Mouse (Mus musculus) layer of hippocampus, adult 9-10 months (tissue): Measurements from ENCODE around the gene Acot4.
"Not testable (repeated sequence)": the region's sequence is repeated elsewhere in the genome, so short reads cannot be mapped to it uniquely, and the experiment has no call there.

Source experiments
- DNase-seq: peaks from one replicate; pipeline ENCODE4 v3.0.0; 2022; ENCODE audit warnings: low spot score

Gene Acot4

GRCm38 (mm10) chr12:84030659-84031332 lies 7.4 kb upstream of the Acot4 start:
- DNase-seq: peak; percentile 91

GRCm38 (mm10) chr12:84032854-84033253 lies 5.3 kb upstream of the Acot4 start:
- no peak for DNase-seq

- not testable (repeated sequence) for DNase-seq
These were observed 4.9 kb upstream of the Acot4 start for GRCm38 (mm10) chr12:84033302-84033701.

GRCm38 (mm10) chr12:84034108-84034507 lies 4.1 kb upstream of the Acot4 start:
- no peak for DNase-seq

GRCm38 (mm10) chr12:84038691-84039111 lies 522 bp downstream of the Acot4 start, which contains the start of gene Gm49366:
Gm49366 (plus strand) TSS chr12:84038935.
- DNase-seq: not testable (repeated sequence)

- no peak for DNase-seq
These were observed 4.1 kb downstream of the Acot4 start for GRCm38 (mm10) chr12:84042248-84042647.

- no peak for DNase-seq
These were observed 5.9 kb downstream of the Acot4 start for GRCm38 (mm10) chr12:84044045-84044444.

DNA sequence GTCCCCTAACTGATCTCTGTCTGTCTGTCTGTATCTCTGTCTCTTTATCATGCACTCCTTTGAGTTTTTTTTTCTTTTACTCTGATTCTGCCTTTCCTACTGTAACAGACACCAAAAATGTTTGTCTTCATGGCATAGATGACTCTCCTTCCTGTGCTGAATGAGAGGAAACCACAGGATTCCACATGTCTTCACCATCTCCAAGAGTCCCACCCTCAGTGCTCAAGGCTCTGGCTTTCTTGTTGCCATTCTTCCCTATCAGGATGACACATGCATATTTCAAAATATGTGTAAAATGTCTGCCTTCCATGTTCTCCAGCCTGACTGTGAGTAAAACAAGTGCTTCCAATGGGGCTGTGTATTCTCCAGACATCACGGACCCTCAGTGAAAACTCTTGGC lies 8.7 kb downstream of the Acot4 start:
- DNase-seq: no peak

DNA sequence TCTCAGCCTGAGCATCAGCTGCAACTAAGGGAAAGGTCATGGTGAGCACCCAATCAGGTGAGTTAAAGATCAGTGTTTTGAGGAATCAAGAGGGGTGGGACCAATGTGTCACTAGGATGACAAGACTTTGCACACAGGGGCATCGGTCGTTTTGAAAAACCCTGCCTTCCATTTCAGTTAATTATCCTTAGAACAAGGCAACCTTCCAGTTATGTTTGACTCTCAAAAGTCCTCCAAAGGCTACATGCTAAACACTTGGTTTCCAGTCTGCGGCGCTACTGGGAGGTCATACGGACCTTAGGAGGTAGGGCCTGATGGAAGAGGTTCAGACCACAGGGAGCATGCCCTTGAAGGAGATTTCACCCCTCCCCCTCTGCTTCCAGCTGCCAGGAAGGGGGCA lies 12.6 kb downstream of the Acot4 start:
- DNase-seq: not testable (repeated sequence)

GRCm38 (mm10) chr12:84051937-84052474 lies 13.8 kb downstream of the Acot4 start, which contains the start of gene Acot3:
Acot3 (plus strand) TSS chr12:84052144.
- DNase-seq: no peak

- DNase-seq: no peak
These were observed 14.4 kb downstream of the Acot4 start for GRCm38 (mm10) chr12:84052609-84053008.

GRCm38 (mm10) chr12:84053173-84053572 lies 15.0 kb downstream of the Acot4 start:
- no peak for DNase-seq

DNA sequence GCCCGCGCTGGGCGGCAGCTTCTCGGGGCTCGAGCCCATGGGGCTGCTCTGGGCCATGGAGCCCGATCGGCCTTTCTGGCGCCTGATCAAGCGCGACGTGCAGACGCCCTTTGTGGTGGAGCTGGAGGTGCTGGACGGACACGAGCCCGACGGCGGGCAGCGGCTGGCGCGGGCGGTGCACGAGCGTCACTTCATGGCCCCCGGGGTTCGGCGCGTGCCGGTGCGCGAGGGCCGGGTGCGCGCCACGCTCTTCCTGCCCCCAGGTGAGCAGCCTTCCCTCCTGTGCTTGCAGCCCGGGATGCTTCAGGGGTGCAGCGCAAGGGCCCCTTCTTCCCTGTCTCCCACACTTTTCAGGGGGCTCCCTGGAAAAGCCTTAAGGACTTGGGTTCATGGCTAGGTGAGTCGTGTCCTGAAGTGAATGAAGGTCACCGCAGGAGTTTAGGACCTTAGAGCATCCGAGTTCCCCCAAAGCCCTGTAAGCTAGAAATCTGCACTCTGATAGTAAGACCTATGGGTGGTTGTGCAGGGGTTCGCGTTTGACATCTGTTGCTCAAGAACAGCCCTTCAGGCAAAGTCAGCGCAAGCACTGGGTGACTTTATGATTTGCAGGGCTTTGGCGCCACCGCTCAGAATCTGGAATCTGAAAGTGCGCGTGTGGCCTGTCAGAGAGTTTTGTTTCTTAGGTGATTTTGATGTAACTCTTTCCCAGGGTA lies 15.7 kb downstream of the Acot4 start:
- DNase-seq: no peak

DNA sequence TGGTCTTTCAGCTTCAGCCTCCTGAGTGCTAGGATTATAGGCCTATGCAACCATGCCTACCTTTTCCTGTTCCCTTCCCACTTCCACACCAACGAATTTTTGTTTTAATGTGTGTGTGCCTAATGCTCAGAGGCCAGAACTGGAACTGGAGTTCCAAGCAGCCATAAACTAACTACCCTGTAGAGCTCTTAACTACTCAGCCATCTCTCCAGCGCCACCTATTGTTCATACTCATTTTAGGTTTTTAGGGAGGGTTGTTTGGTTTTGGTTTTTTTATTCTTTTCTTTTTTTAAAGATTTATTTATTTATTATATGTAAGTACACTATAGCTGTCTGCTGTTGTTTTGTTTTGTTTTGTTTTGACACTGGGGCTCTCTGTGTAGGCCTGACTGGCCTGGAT lies 22.8 kb downstream of the Acot4 start:
- DNase-seq: peak; percentile 26

- DNase-seq: no peak
These were observed 24.2 kb downstream of the Acot4 start for GRCm38 (mm10) chr12:84062336-84062735.

DNA sequence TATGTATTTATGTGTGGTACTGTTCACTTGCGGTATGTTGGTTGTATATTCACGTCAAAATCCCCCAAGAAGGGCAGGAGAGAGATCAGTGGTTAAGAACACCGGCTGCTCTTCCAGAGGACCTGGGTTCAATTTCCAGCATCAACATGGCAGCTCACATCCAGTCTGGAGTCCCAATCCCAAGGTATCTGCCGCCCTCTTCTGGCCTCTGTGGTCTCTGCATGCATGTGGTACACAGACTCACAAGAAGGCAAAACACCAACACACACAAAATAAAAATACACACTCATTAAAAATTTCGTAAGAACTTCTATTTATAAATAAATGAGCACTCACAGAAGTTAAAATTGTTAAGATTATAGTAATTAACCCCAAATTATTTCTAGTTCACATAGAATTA lies 25.0 kb downstream of the Acot4 start:
- DNase-seq: no peak

DNA sequence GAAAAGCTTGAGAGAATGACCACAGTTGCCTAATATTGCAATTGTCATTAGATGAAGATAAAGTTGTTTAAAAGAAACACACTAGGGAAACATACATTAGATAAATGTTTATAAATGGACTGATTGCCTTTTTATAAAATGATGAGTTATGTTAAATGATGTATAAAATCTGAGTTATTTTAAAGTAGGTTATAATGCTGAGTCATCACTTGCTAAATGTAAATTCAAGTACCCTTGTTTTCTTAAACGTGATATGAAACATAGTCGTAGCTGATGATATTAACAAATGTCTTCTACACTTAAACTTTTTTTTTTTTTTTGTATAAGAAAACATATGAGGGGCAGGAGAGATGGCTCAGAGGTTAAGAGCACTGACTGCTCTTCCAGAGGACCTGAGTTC lies 25.7 kb downstream of the Acot4 start:
- no peak for DNase-seq

GRCm38 (mm10) chr12:84064621-84065020 lies 26.4 kb downstream of the Acot4 start:
- no peak for DNase-seq

- DNase-seq: no peak
These were observed 29.6 kb downstream of the Acot4 start for GRCm38 (mm10) chr12:84067752-84068151.

DNA sequence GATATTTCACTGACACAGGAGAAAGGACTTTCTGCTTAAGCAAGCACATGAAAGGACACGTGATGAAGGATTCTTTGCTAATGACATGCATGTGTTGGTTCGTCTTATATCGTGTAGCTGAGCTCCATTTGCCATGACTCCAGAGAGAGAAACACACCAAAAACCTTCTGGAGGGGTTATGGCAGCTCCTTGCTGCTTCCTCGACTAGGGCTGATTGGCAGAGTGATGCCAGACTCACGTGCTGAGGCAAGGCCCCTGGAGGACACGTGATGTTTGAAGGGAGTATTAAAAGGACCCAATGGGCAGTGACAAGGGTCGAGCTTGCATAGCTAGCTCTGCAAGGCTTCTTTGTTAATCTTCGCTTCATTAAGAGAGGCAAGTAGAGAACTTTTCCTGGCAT lies 30.1 kb downstream of the Acot4 start:
- no peak for DNase-seq

- no peak for DNase-seq
These were observed 30.8 kb downstream of the Acot4 start, which contains the start of gene Acot5 for GRCm38 (mm10) chr12:84068986-84069385. Acot5 (plus strand) TSS chr12:84069325.

GRCm38 (mm10) chr12:84069582-84069981 lies 31.4 kb downstream of the Acot4 start:
- not testable (repeated sequence) for DNase-seq

DNA sequence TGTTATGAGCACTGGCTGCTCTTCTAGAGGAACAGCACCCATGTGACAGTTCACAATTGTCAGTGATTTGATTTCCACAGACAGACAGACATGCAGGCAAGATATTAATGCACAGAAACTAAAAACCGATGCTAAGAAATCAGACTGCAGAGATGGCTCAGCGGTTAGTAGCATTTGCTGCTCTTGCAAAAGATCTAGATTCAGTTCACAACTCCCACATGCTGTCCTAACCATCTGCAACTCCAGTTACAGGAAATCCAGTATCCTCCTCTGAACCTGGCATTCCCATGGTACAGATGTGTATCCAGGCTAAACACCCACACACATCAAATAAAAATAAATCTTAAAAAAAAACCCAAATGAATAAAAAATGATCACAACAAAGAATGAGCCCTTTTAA lies 33.5 kb downstream of the Acot4 start:
- DNase-seq: peak; percentile 38
